Mouse (Mus musculus) spleen, postnatal 14 days (tissue): ENCODE measurements around the gene Lce1j.
"Not testable (repeated sequence)": the region's sequence is repeated elsewhere in the genome, so short reads cannot be mapped to it uniquely, and the experiment has no call there.

Experiments used
- DNase-seq, 2 experiments: peaks; one replicate each; pipeline ENCODE4 v3.0.0; 2021 to 2022; ENCODE audit warnings: low spot score in 2 of 2

Lce1j gene

GRCm38 (mm10) chr3:92790414-92790813, at the start of gene Lce1j:
Gene Lce1j (minus strand): TSS chr3:92790514.
- DNase-seq, result no peak

- no peak for DNase-seq
Measured at GRCm38 (mm10) chr3:92827108-92827507, 36.8 kb upstream of the Lce1j start, which contains the start of gene Kprp. Gene Kprp (minus strand): TSS chr3:92827247.

- no peak for DNase-seq
Measured at GRCm38 (mm10) chr3:92825808-92826207, 35.5 kb upstream of the Lce1j start.

- not testable (repeated sequence) for DNase-seq
Measured at GRCm38 (mm10) chr3:92816036-92816435, 25.7 kb upstream of the Lce1j start.

- DNase-seq, result no peak
Measured at GRCm38 (mm10) chr3:92815581-92815980, 25.3 kb upstream of the Lce1j start.

GRCm38 (mm10) chr3:92807791-92808190, 17.5 kb upstream of the Lce1j start, which contains the start of gene Lce1k:
Gene Lce1k (minus strand): TSS chr3:92807891.
- DNase-seq, result no peak

GRCm38 (mm10) chr3:92778799-92779198, 11.5 kb downstream of the Lce1j start, which contains the start of gene Lce1i:
Gene Lce1i (minus strand): TSS chr3:92778899.
- no peak for DNase-seq

GRCm38 (mm10) chr3:92771573-92771972, 18.7 kb downstream of the Lce1j start:
- DNase-seq, result no peak

GRCm38 (mm10) chr3:92764965-92765364, 25.3 kb downstream of the Lce1j start, which contains the start of gene Lce1h:
Gene Lce1h (minus strand): TSS chr3:92765065.
- DNase-seq, result no peak

- no peak for DNase-seq
Measured at GRCm38 (mm10) chr3:92753197-92753596, 37.1 kb downstream of the Lce1j start.

GRCm38 (mm10) chr3:92752238-92752637, 38.1 kb downstream of the Lce1j start, which contains the start of gene Lce1g:
Gene Lce1g (minus strand): TSS chr3:92752338.
- no peak for DNase-seq

- no peak for DNase-seq
Measured at GRCm38 (mm10) chr3:92738996-92739395, 51.3 kb downstream of the Lce1j start, which contains the start of gene Gm38119. Gene Gm38119 (minus strand): TSS chr3:92739096.
